In genomic region chr1:172481540-172482280, GRCm38 (mm10) we compare ENCODE assay signal across 8 mouse cellular contexts. TPM values are rescaled to one million over a fixed set of nuclear protein-coding genes. Genes with fewer than 3 reads are reported as not detected.
DNase-seq lines count a peak whose midpoint lies in the region; ATAC-seq and TF ChIP-seq lines count a peak whose summit lies in the region.

Gene Igsf9 (plus strand): TSS chr1:172481788.

- H3K9me3 ChIP-seq in hindbrain, embryonic 16.5 days (ENCODE audit: control insufficient read depth, low read length), result no peaks in the 10 kb centered on the region

- no peaks in the 10 kb centered on the region for H3K27me3 ChIP-seq in Patski
- peaks cover 3% of the 10 kb centered on the region; the same call in 1 of the 2 replicates for H3K27me3 ChIP-seq in hindbrain, embryonic 16.5 days (replicated peaks; ENCODE audit: control insufficient read depth, insufficient read depth, low read length)

- H3K9ac ChIP-seq in hindbrain, embryonic 16.5 days (ENCODE audit: low read depth, low read length), result peak within 1 kb of the TSS; percentile 74

- peaks cover 39% of the 10 kb centered on the region for H3K4me1 ChIP-seq in hindbrain, embryonic 16.5 days (ENCODE audit: control insufficient read depth, insufficient read depth, low read depth, low read length)

- CTCF ChIA-PET in Patski (lab: Charles Lee), result interaction anchor here (0.8 to 1.9 kb wide), 3 partner anchors 9 to 47 kb away, joined by 3 to 8 read pairs (median 3); no protein-coding TSS in a partner anchor

- POLR2A ChIA-PET in Patski (lab: Charles Lee), result interaction anchor here (0.6 to 1.1 kb wide), 2 partner anchors 9 to 10 kb away, joined by 3 to 4 read pairs; no protein-coding TSS in a partner anchor

- TF ChIP-seq CTCF in Patski (IDR thresholded peaks at IDR 0.05), result no peak
- TF ChIP-seq CTCF in gastrocnemius, adult 2 months (IDR thresholded peaks at IDR 0.05), result peak; percentile 64

- in situ Hi-C loops in Patski (cut with MboI; ENCODE audit: low pct_unique_long_range_greater_than_20kb), result loop anchor here (5.0 to 25.0 kb wide), 2 partner anchors 64 to 444 kb away; partner anchors contain the start of gene Vangl2

- WGBS in hindbrain, embryonic 16.5 days, result under 1% methylated on average over 38 of the region's 38 CpGs

- no peaks in the 10 kb centered on the region for H3K36me3 ChIP-seq in hindbrain, embryonic 16.5 days (ENCODE audit: control insufficient read depth, insufficient read depth, low read length)

- peak within 1 kb of the TSS; percentile 53 for H3K27ac ChIP-seq in gastrocnemius, adult 2 months
- peak within 1 kb of the TSS; percentile 71 for H3K27ac ChIP-seq in hindbrain, embryonic 16.5 days (ENCODE audit: low read depth, low read length)

- peak within 1 kb of the TSS; percentile 90 for H3K4me2 ChIP-seq in hindbrain, embryonic 16.5 days (ENCODE audit: low read length)

- no peak for DNase-seq in Patski (ENCODE audit: low read depth, low spot score)
- DNase-seq in cerebellum, postnatal 36 days, result peak; percentile 76 to 85
- peak; percentile 86 for DNase-seq in gastrocnemius, adult 2 months
- peak; percentile 86 for DNase-seq in left cerebral cortex, adult 11 months (ENCODE audit: low spot score)
- DNase-seq in lung, postnatal 36 days, result peak; percentile 94
- DNase-seq in retina, postnatal 1 day, result peak; percentile 98
- peak; percentile 96 for DNase-seq in thymus, postnatal 4 days

- H3K4me3 ChIP-seq in gastrocnemius, adult 2 months, result peak within 1 kb of the TSS; percentile 74
- peak within 1 kb of the TSS; percentile 69 for H3K4me3 ChIP-seq in hindbrain, embryonic 16.5 days (ENCODE audit: low read length)

- intact Hi-C loops in gastrocnemius, adult 2 months (cut with DNase I), result no loop called here

- ATAC-seq in Patski, result peak; percentile 98
- peak; percentile 94 for ATAC-seq in hindbrain, embryonic 16.5 days

RNA-seq across cellular contexts. Expression of gene Igsf9, which starts in this region (rescaled TPM):
- polyA plus RNA-seq in Patski (2021), result 11.0 TPM
- under 1 TPM in 1 of 2 experiments, not detected in 1; 0.67 TPM for total RNA-seq in gastrocnemius, adult 2 months (2021)
- 32.9 and 42.5 TPM in 2 replicates for polyA plus RNA-seq in hindbrain, embryonic 16.5 days (2015; fragmentation: Nextera tagmentation; extraction: Ambion mirVana)

Comparison
In these comparisons a context has a peak if more than half of its experiments do, and no peak if none do; other contexts are left out.
1. Peak in DNase-seq, H3K4me3 ChIP-seq and H3K27ac ChIP-seq in gastrocnemius, adult 2 months; RNA of the gene not detected or under 1 TPM.